Mouse (Mus musculus): Measurements from ENCODE around the gene Rps3. TPM values are rescaled to one million over a fixed set of nuclear protein-coding genes. Genes with fewer than 3 reads are reported as not detected.

Gene Rps3
- polyA plus RNA-seq, 1 experiment from 2014 or later: 763 TPM

GRCm38 (mm10) chr7:99434672-99435250, 48.8 kb downstream of the Rps3 start:
- Histone ChIP-seq H3K9me3 (no peaks in the 10 kb centered on the region), H3K9ac (no peak overlapping the region), H3K4me3 (no peak overlapping the region), H3K27ac (no peak overlapping the region), H3K27me3 (no peaks in the 10 kb centered on the region), H3K36me3 (no peaks in the 10 kb centered on the region), H3K4me1 (peaks cover 36% of the 10 kb centered on the region), H3K4me2 (no peak overlapping the region)
- ATAC-seq (ENCODE audit: insufficient number of reproducible peaks, low FRiP score, low TSS enrichment, low read depth): no peak
- 41% methylated on average over 12 of the region's 12 CpGs for WGBS

- H3K4me2 ChIP-seq: no peak overlapping the region
- H3K4me3 ChIP-seq: no peak overlapping the region
- H3K9me3 ChIP-seq: no peaks in the 10 kb centered on the region
- no peak overlapping the region for H3K27ac ChIP-seq
- WGBS: 84% methylated on average over 6 of the region's 6 CpGs
- no peaks in the 10 kb centered on the region for H3K27me3 ChIP-seq
- H3K9ac ChIP-seq: no peak overlapping the region
- no peak for ATAC-seq (ENCODE audit: insufficient number of reproducible peaks, low FRiP score, low TSS enrichment, low read depth)
- H3K4me1 ChIP-seq: peaks cover 42% of the 10 kb centered on the region
- H3K36me3 ChIP-seq: no peaks in the 10 kb centered on the region
Observed at GRCm38 (mm10) chr7:99432863-99433262, 50.7 kb downstream of the Rps3 start.

- no peak overlapping the region for H3K4me3 ChIP-seq
- 48% methylated on average over 14 of the region's 14 CpGs for WGBS
- no peaks in the 10 kb centered on the region for H3K36me3 ChIP-seq
- peaks cover 42% of the 10 kb centered on the region for H3K4me1 ChIP-seq
- H3K9me3 ChIP-seq: no peaks in the 10 kb centered on the region
- no peak overlapping the region for H3K4me2 ChIP-seq
- H3K27me3 ChIP-seq: no peaks in the 10 kb centered on the region
- no peak for ATAC-seq (ENCODE audit: insufficient number of reproducible peaks, low FRiP score, low TSS enrichment, low read depth)
- H3K27ac ChIP-seq: no peak overlapping the region
- no peak overlapping the region for H3K9ac ChIP-seq
Observed at GRCm38 (mm10) chr7:99432248-99432647, 51.3 kb downstream of the Rps3 start.

GRCm38 (mm10) chr7:99430246-99430645, 53.3 kb downstream of the Rps3 start:
- no peak for ATAC-seq (ENCODE audit: insufficient number of reproducible peaks, low FRiP score, low TSS enrichment, low read depth)
- H3K4me1 ChIP-seq: peaks cover 45% of the 10 kb centered on the region

GRCm38 (mm10) chr7:99429786-99430185, 53.8 kb downstream of the Rps3 start:
- Histone ChIP-seq H3K36me3 (no peaks in the 10 kb centered on the region), H3K4me3 (no peak overlapping the region), H3K9ac (no peak overlapping the region), H3K27ac (no peak overlapping the region), H3K4me2 (no peak overlapping the region), H3K27me3 (no peaks in the 10 kb centered on the region), H3K9me3 (no peaks in the 10 kb centered on the region), H3K4me1 (peaks cover 45% of the 10 kb centered on the region)
- ATAC-seq (ENCODE audit: insufficient number of reproducible peaks, low FRiP score, low TSS enrichment, low read depth): no peak
- 36% methylated on average over 6 of the region's 6 CpGs for WGBS

More at GRCm38 (mm10) chr7:99430246-99430645, 53.3 kb downstream of the Rps3 start:
- no peak overlapping the region for H3K27ac ChIP-seq
- H3K36me3 ChIP-seq: no peaks in the 10 kb centered on the region
- no peaks in the 10 kb centered on the region for H3K9me3 ChIP-seq
- H3K27me3 ChIP-seq: no peaks in the 10 kb centered on the region
- 57% methylated on average over 11 of the region's 11 CpGs for WGBS
- no peak overlapping the region for H3K9ac ChIP-seq
- H3K4me2 ChIP-seq: no peak overlapping the region
- no peak overlapping the region for H3K4me3 ChIP-seq

GRCm38 (mm10) chr7:99428836-99429235, 54.7 kb downstream of the Rps3 start:
- Histone ChIP-seq H3K4me3 (no peak overlapping the region), H3K4me2 (no peak overlapping the region), H3K36me3 (no peaks in the 10 kb centered on the region), H3K9me3 (no peaks in the 10 kb centered on the region), H3K9ac (no peak overlapping the region), H3K27ac (no peak overlapping the region), H3K27me3 (no peaks in the 10 kb centered on the region), H3K4me1 (peaks cover 41% of the 10 kb centered on the region)
- 83% methylated on average over 5 of the region's 5 CpGs for WGBS
- ATAC-seq (ENCODE audit: insufficient number of reproducible peaks, low FRiP score, low TSS enrichment, low read depth): no peak

- Histone ChIP-seq H3K4me3 (no peak overlapping the region), H3K9ac (no peak overlapping the region), H3K27ac (no peak overlapping the region), H3K9me3 (no peaks in the 10 kb centered on the region), H3K27me3 (no peaks in the 10 kb centered on the region), H3K4me2 (no peak overlapping the region), H3K4me1 (peaks cover 39% of the 10 kb centered on the region), H3K36me3 (no peaks in the 10 kb centered on the region)
- 86% methylated on average over 3 of the region's 3 CpGs for WGBS
- ATAC-seq (ENCODE audit: insufficient number of reproducible peaks, low FRiP score, low TSS enrichment, low read depth): no peak
Observed at GRCm38 (mm10) chr7:99427987-99428386, 55.6 kb downstream of the Rps3 start.

Other genes with a start within 250 kb of the Rps3 start
- 3.0 and 3.4 TPM in 2 replicates for gene Mogat2, start 245.1 kb downstream of the Rps3 start, polyA plus RNA-seq (2015; fragmentation: Nextera tagmentation; extraction: Ambion mirVana)
- gene Map6, start 216.3 kb downstream of the Rps3 start, polyA plus RNA-seq (2015; fragmentation: Nextera tagmentation; extraction: Ambion mirVana): 10.2 and 11.5 TPM in 2 replicates
- 2,485 and 2,692 TPM in 2 replicates for gene Serpinh1, start 130.5 kb downstream of the Rps3 start, polyA plus RNA-seq (2015; fragmentation: Nextera tagmentation; extraction: Ambion mirVana)
- 13.8 and 15.9 TPM in 2 replicates for gene Gdpd5, start 102.3 kb downstream of the Rps3 start, polyA plus RNA-seq (2015; fragmentation: Nextera tagmentation; extraction: Ambion mirVana)
- gene Klhl35, start 17.7 kb downstream of the Rps3 start, polyA plus RNA-seq (2015; fragmentation: Nextera tagmentation; extraction: Ambion mirVana): 0.46 and 1.3 TPM in 2 replicates
- 5.8 and 7.4 TPM in 2 replicates for gene Arrb1, start 51.7 kb upstream of the Rps3 start, polyA plus RNA-seq (2015; fragmentation: Nextera tagmentation; extraction: Ambion mirVana)
- 1.0 and 1.1 TPM in 2 replicates for gene Tpbgl, start 143.4 kb upstream of the Rps3 start, polyA plus RNA-seq (2015; fragmentation: Nextera tagmentation; extraction: Ambion mirVana)
- 3.9 and 5.0 TPM in 2 replicates for gene Slco2b1, start 227.6 kb upstream of the Rps3 start, polyA plus RNA-seq (2015; fragmentation: Nextera tagmentation; extraction: Ambion mirVana)
- gene Olfr520, start 246.5 kb upstream of the Rps3 start, polyA plus RNA-seq (2015; fragmentation: Nextera tagmentation; extraction: Ambion mirVana): not detected in 2 replicates

All from limb, embryonic 15.5 days (tissue).